Mouse (Mus musculus) gastrocnemius, adult 8-10 months (tissue): ENCODE results near the gene Zfp512b. TPM values are rescaled to one million over a fixed set of nuclear protein-coding genes. Genes with fewer than 3 reads are reported as not detected.

Experiments used
- DNase-seq, 2 experiments: peaks; one replicate each; pipeline ENCODE4 v3.0.0; 2022; ENCODE audit warnings: low spot score in 2 of 2
- total RNA-seq, 4 experiments: library from RNA; stranded (reverse); gene quantifications; 2 replicates each; pipeline ENCODE4 v1.2.4; 2022

Gene Zfp512b
- total RNA-seq, 4 experiments from 2014 or later = 15.4 to 21.2 (median 19.3) TPM

DNA sequence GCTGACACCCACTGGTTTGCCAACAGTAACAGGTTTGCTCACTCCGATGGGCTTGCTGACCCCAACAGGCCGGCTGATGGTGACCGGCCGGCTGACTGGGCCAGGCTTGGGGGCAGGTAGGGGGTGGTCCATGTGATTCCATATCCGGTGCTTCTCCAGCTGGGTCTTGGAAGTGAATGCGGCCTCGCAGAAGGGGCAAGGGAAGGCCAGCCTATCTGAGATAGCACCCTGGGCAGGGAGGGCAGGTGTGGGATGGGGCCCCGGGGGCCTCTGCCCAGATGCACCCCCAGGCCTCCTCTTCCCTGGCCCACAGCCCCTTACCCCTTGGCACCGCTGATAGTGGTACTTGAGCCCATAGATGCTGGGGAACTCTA, 2.9 kb downstream of the Zfp512b start:
- no peak for DNase-seq

DNA sequence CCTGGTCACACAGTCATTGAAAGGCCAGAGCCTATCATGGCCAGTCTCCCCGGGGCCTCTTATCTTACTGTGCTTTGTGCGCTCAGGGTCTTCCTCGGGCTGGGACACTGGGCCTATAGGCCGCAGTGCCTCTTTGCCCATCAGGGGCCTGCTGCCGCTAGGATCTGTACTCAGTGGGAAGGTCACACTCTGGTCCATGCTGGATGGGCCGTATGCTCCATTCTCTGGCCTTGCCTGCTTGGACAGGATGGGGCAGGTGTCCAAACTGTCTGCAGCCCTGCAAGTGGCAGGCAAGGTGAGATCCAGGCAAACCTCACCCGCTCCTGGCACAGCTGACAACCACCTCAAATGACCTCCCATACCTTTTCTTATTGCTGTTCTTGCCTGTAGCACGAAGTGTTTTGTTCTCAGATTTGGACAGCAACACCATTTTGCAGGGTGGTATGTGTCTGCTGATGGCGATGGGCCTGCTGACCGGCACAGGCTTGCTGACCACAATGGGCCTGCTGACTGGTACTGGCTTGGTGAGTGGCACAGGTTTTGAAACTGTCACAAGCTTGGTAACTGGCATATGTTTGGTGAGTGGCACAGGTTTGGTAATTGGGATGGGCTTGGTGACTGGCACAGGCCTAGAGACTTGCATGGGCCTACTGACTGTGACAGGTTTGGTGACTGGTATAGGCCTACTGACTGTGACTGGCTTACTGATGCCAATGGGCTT, 3.4 kb downstream of the Zfp512b start:
- no peak for DNase-seq

DNA sequence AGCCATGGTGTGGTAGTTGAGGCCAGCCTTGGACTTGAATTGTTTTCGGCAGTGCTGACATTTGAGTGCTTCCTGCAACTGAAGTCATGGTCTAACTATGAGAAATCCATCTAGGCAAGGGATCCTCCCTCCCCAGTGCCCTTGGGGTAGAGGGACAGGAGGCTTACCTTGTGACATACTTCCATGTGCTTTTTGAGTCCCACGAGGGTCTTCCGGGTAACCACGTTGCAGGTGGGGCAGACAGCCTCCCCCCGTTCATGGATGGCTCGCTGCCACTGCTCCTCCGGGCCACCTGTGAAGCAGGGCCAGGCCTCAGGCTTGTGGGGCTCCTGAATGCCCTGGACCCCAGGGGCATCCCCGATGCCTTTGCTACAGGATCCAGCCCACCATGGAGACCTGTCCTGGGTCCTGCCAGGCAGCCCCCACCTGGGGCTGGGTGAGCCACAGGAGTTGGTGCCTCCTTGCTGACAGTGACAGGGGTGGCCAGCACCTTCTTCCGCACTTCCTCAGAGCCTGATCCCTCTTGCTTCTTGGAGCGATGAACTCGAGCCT, 4.3 kb downstream of the Zfp512b start:
- no peak for DNase-seq

DNA sequence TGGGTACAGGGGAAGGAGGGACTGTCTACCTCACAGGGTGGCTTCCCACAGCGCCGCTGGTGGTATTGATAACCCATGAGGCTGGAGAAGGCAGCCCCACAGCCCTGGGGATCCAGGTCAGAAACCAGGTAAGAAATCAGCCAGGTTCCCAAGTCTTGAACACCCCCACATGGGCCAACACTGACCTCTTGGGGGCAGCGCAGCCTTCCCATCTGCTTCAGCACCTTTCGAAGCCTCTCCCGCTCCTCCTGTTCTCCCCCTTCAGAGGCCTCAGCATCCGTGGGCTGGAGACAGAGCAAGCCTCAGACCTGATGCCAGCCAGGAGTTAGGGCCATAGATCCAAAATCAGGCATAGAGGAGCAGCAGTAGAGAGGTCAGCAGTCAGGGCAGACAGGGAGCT, 4.8 kb downstream of the Zfp512b start:
- no peak for DNase-seq

DNA sequence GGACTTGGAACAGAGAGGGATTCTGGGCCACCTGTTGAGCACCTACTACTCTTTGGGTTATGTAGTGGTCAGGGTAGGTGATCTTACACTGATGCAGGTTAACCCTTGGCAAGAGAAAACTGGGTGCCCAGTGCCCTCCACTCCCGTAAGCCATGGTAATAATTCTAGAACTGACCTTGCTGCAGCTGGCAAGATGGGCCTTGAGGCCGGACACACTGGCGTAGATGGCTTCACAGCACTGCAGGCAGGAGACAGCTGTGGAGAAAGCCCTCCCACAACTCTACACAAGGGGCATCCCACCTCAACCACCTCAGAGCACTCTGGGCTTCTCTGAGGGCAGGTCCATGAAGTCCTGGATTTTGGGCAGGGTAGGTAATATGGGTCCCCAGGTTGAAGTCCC, 6.5 kb downstream of the Zfp512b start:
- DNase-seq = no peak

DNA sequence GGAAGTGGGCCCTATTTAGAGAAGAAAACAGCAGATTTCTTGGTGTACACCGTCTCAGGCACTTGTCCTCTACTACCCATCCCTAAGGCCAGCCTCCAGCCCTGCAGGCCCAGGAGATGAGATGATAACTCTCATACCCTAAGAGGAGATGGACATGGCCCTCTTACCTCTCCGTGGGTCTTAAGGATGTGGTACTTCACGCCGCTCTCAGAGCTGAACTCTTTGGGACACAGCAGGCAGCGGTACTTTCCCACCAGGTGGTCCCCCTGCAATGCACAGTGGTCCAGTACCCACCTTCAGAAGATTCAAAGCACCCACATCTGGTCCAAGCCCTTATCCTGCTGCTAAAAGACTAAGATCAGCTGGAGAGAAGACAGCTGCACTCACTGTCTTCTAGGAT, 7.1 kb downstream of the Zfp512b start:
- DNase-seq = no peak

DNA sequence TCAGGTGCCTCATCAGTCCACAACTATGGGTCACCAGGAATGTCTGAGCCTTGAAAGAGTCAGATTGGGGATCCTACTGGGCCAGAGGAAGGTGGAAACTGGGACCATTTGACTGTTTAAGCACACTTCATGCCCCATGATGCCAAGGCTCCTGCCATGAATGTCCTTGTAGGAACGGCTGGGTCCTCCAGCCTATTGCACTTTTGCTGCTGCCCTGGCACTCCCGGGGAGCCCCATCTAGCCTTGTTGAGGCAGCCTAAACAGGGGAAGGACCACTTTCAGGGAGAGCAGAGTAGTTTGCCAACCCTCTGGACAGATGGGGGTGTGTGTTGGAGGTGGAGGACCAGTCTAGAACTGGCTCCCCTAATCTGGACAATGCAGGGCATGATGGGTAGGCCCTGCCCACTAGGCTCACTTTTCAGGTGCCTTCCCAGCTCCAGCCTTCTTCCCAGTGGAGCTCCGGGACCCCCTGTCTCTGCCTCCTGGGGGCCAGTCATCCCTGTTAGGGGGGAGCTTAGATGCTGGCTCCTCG, 8.1 kb downstream of the Zfp512b start, which contains the start of gene Uckl1:
Gene Uckl1 (minus strand): TSS at position 482 of the 532 bp plus-strand sequence.
- peak in 1 of 2 experiments; percentile 1 for DNase-seq

DNA sequence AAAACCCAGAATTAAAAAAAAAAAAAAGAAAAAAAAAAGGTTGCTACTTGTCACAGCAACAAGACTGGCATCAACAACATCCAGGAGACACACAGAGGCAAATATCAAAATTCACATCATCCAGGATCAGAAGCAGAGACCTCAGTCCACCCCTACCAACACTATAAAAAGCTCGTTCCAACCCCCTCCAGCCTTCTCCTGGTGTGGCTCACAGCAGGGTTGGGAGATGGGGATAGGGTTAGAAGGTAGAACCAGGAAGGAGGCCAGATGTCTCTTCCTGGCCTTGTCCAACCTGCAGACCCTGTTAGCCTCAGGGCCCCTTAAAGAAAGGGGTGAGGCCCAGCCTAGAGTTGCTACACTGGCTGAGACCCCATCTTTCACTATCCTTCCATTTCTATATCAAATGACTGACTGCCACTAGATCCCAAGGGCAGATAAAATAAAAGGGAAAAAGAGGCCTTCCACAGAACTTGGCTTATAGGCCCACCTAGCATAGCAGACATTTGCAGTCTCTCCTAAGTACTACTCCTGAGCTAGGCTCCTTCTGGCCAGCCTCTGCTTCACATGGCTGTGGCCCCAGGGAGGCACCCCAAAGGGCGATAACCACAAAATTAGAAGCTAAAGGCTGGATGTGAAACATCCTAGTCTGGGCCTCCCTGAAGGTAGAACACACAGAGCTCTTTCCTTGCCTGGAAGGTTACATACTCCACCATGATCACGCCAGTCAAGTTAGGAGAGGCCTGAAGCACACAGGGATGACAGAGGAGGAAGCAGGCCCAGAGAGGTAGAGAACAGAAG, 8.9 kb downstream of the Zfp512b start:
- DNase-seq = peak in 1 of 2 experiments; percentile 1

DNA sequence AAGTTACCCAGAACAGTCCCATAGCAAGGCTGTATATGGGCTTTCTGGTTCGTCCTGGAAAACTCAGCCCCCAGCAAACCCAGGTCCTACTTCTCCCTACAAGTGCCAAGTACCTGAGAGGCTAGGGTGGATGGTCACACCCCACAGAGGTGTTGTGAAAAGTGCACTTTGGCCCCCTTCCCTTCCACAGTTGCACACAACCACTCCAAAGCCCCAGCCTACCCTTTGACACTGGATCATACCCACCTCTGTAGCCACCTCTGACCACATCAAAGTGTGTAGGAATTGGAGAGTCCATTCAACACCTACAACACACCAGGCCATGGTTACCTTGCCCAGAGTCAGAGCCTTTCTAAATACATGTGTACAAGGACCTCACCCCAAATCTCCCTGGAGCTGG, 9.7 kb downstream of the Zfp512b start:
- peak in 1 of 2 experiments; percentile 1 for DNase-seq

DNA sequence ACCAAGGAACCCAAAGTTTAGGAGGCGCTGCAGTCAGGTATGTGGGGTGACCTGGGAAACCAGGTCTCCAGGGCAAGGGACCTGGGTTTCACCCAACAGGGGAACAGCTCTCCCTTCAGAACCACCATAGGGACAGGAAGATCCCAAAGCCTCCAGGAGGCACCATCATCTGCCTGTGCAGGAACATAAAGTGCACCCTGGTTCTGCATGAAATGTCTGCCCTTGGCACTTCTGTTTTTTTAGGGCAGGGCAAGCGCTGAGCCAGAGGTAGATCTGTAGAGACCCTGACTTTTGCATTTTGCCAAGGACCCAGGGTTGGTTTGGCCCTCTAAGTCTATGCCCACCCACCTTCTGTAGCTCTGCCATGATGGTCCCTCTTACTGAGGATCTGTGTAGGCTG, 10.2 kb downstream of the Zfp512b start:
- DNase-seq = peak in 1 of 2 experiments; percentile 2

DNA sequence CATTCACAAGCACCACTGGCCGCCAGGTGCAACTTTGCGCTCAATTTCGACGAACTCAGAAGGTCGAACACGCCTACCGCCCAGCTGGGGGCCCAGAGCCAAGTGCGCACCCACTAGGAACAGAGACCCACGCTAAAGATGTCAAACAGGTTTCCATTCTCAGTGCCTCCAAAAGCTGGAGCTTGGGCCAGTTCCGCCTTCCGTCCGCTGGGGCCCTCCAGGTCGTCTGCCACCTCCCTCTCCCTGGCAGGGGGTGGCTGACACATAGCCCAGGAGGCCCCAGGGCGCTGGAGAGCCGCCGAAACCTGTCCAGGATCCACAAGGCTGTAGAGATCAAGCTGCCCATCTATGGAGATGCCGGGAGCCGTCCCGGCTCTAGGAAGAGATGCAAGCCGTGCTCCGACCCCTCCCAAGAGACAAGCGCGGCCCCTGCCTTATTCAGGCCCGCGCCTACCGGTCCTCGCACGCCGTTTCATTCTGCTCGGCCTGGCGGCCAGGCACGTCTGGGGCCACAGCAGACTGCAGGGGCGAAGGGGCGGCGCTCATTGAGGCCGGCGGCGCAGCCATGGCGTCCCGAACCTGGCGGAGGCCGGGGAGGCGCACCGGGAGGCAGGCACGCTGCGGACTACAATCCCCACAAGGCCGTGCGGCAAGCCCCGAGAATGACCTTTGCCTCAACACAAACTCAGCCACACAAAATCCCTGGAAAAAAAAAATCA, 11.0 kb downstream of the Zfp512b start:
- peak; percentile 68 to 74 for DNase-seq

DNA sequence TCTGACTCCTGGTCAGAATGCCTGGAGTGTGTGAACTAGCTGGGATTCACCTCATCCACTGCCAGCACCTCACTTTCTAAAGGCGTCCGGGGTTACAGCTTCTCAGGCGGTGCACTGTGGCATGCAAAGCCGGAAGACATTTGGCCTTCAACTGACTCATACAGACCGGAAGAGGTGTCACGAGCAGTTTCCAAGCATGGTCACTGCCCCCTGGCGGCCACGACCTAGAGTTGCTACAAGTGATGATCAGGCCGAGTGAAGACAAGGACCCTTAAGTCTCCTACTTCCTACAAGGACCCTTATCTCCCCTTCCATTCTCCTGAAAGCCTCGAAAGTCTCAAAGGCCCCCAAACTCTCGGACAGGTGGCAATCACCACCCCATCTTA, 11.6 kb downstream of the Zfp512b start:
- DNase-seq = peak; percentile 64 to 72

DNA sequence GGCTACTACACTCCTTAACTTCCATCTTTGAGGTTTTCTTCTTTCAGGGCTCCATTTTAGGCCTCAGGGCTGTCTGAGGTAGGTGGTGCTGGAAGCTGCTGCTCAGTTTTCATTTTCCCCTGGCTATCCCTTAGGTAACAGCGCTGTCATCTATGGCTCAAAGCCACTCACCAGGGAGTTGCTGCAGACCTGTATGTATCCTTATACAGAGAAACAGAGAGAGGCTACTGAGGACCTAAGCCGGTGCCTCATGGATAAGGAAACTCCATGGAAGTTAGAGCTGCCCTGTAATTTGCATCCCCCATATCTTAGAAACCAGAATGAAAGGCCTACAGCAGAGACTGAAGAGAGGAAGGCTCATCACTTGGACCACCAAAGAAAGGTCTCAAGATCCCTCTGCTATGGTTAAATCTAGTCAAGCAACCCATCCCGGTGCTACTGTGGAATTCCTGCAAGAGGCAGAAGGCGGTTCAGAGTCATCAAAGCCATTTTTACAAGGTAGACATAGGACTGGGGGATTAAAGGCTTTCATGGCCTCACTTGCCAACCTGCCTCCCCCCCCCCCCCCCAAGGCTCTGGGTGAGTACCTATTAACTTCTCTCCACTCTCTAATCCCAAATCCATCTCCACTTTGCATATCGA, 12.4 kb downstream of the Zfp512b start:
- DNase-seq = no peak

DNA sequence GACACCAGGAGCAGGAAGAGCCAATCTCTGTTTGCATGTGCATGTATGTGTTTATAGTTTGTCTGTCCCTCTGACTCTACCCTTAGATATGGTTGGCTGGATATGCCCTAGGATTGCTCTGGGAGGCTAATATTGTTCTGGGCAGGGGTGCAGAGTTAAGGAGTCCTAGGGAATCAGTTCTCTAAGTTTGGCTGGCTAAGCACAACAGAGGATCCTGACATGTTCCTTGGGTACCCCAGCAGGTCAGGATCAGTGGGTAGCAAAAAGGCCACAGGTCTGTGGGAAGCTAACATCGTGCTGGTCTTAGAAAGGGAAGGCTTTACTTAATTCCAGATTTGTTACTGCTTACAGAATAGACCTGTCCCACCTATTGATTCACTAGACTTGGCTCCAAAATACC, 12.9 kb downstream of the Zfp512b start:
- no peak for DNase-seq

DNA sequence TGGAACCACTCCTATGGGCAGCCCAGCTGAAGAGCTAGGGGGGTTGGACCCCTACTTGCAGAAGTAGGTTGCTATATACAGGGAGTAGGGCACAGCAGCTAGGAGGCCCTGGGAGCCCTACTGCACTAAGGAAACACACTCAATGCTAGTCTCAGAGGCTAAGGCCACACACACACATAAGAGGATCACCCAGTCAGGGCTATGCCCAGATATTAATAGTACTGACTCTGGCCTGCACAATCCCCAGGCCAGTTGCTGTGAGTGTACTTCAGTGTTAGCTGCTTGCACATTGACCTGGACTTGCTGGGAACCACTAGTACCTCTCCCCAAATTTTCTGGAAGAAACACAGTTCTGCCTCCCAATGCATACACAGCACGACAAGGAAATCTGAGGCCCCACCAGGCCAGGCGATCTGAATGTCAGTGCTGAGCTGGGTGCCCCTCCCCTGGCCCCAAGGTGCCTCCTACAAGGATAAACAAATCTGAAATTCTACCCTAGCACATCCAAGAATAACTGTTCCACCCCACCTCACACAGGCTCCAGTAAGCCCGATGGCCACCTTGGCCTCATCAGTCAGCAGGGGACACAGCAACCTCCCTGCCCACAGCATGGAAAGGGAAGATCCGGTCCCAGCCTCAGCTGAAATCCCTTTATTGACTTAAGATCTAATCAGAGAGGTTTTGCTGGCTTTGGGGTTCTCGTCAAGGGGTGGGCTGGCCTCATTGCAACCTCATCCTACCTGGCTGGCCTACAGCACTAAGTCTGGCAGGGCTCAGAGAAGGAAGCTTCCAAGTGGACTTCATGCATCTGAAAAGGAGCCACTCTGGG, 13.6 kb downstream of the Zfp512b start:
- peak; percentile 54 to 65 for DNase-seq

DNA sequence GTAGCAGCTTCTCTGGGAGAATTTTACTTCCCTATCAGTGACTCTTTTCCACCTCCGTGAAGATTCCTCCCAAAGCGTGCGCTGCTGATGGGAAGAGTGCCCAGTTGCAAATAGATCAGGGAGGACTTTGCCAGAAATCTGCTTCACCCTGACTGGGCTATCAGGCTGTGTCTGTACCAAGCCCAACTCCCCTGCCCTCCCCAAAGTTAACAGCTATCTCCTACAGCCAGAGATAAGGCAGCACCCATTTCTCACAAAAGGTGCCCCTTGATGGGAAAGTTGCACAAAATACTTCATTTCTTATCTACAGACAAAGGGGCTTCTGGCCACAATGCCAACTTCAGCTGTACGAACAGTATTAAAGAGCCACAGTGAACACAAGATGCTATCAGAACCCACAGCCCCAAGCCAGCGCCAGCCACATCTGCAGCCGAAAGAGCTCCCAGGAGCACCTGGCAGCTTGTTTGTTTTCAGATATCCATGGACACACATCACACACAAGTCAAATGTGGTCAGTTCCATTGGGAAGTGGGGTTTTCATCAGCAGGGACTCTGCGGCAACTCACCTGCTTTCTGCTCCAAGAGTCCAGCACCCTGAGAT, 14.5 kb downstream of the Zfp512b start:
- no peak for DNase-seq

DNA sequence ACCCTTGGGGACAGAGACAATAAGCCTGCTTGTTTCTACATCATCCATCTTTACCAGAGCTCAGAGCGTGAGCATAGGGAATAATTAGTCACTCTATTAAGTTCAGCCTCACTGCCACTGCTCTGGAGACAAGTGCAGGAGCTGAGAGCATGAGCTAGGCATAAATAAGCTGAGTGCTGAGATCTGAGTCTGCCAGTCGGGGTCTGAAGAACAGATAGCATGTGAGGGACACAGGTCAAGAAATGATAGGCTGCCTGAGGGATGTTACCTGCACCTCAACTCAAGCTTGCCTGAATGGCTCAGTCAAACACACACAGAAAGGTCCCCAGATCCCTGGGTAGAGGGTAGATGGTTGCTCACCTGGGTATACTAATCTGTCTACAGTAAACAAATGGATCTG, 15.5 kb downstream of the Zfp512b start:
- peak in 1 of 2 experiments; percentile 1 for DNase-seq

DNA sequence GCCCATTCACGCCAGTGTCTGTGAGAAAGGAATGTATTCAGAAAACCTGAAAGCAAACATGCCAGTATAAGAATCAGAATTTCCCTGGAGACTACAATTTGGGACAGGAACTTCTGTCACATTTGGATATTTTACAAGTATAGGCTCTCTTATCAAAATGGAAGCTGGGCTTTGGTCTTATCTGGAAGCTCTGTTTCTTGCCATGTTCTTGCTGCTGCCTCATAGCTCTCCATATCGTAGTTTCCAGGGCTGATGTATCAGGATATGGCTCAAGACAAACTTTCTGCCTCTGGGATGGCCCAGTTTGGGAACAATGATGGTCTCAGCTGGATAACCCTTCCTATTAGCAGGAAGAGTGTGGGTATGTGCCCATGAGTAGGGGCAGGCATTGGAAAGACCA, 16.0 kb downstream of the Zfp512b start:
- DNase-seq = peak in 1 of 2 experiments; percentile 1

DNA sequence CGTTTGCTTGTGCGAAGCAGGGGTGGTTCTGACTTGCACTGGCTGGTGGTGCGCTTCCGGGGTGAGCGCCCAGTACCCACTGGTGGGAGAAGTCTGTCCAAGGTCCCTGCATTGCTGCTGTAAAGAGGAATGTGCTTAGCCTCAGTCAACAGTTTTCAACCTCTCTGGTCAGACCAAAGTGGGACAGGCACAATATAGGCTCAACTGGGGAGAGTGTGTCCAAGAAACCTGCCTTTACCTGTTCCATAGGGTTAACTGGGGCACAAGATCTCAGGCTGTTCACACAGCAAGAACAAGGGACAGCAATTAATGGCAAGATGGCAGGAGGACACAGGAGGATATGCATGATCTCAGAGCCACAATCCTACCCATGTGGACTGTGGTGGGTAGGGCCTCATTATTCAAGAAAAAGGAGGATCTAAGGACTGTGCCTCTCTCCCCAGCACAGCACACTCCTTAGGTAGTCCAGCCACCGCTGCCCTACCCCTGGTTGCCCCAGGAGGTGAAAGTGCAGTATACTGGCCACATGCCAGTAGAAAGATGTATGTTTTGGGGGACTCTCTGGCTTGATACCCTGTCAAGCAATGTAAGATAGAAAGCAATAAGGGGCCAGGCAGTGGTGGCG, 17.6 kb downstream of the Zfp512b start:
- DNase-seq = peak in 1 of 2 experiments; percentile 1
